ENCODE assay signal across 13 mouse cellular contexts in the genomic region with DNA sequence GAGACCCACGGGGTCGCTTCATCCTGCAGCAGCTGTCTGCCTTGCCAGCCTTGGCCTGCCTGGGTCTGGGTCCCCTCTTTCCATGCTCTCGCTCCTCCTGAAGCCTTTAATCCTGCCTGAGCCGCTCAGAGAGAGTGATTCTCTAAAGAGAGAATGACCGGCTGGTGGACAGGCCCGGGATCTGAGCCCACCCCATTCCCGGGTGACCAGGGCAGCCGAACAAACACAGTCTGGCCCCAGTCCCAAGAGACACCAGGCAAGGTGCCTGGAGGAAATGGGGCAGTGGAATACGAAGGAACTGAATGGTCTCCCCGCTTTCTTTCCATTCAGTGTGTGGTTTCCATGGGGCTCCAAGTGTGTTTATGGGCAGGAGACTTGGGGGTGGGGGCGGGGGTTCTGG. TPM values are rescaled to one million over a fixed set of nuclear protein-coding genes. Genes with fewer than 3 reads are reported as not detected.
DNase-seq lines count a peak whose midpoint lies in the region; ATAC-seq and TF ChIP-seq lines count a peak whose summit lies in the region.
"Had no signal": no experiment of that assay in that cellular context is flagged by ENCODE, and none has a peak within 500 bp of the region (broad histone marks: within the 10 kb centered on the region; RNA-seq: fewer than 3 reads in every experiment).

No protein-coding gene starts in this region.

- peaks cover 30% of the 10 kb centered on the region for H3K4me1 ChIP-seq in lung, embryonic 16.5 days (replicated peaks; ENCODE audit: control insufficient read depth, insufficient read depth, low read length)
- no peaks in the 10 kb centered on the region; the same call in none of the 2 replicates for H3K4me1 ChIP-seq in lung, adult 2 months (ENCODE audit: control insufficient read depth, insufficient read depth, low read length)
- peaks cover 33% of the 10 kb centered on the region for H3K4me1 ChIP-seq in forebrain, postnatal 0 days (ENCODE audit: insufficient read depth)

- no peak for TF ChIP-seq CTCF in lung, adult 2 months (IDR thresholded peaks at IDR 0.05; ENCODE audit: insufficient read depth, low read length)
- TF ChIP-seq CTCF in forebrain, postnatal 0 days (IDR thresholded peaks at IDR 0.05; ENCODE audit: low read depth) = no peak

- no peak for DNase-seq in lung, adult 2 months
- peak; percentile 74 for DNase-seq in forebrain, postnatal 0 days
- DNase-seq in lung, postnatal 10 days = peak; percentile 61
- peak; percentile 53 for DNase-seq in retina, postnatal 7 days (ENCODE audit: low read depth, low spot score)
- DNase-seq in adrenal gland, adult 18-20 months (ENCODE audit: low spot score in 2 of 2) = no peak
- DNase-seq in spleen, postnatal 36 days (ENCODE audit: low spot score in 2 of 2) = no peak
- DNase-seq: adrenal gland, adult 8-10 months; cerebellum, adult 9-11 months; heart, postnatal 4 days had no signal

- no peak overlapping the region for H3K4me2 ChIP-seq in lung, embryonic 16.5 days (ENCODE audit: low read depth, low read length)
- no peak overlapping the region for H3K4me2 ChIP-seq in forebrain, postnatal 0 days (ENCODE audit: low read depth)
- H3K4me2 ChIP-seq: limb, embryonic 15.5 days had no signal

- H3K27me3 ChIP-seq in lung, embryonic 16.5 days (ENCODE audit: control insufficient read depth, insufficient read depth, low read depth, low read length) = no peaks in the 10 kb centered on the region
- no peaks in the 10 kb centered on the region for H3K27me3 ChIP-seq in forebrain, postnatal 0 days (ENCODE audit: insufficient read depth, low read length)
- H3K27me3 ChIP-seq: limb, embryonic 15.5 days had no signal

- H3K27ac ChIP-seq in lung, embryonic 16.5 days (ENCODE audit: low read length) = peak overlapping the region; percentile 50; the same call in 1 of the 2 replicates
- H3K27ac ChIP-seq in forebrain, postnatal 0 days (ENCODE audit: low read depth, low read length) = peak overlapping the region; percentile 57; the same call in 1 of the 2 replicates
- H3K27ac ChIP-seq: limb, embryonic 15.5 days had no signal

- no peak overlapping the region for H3K9ac ChIP-seq in lung, embryonic 16.5 days (ENCODE audit: low read length)
- H3K9ac ChIP-seq in forebrain, postnatal 0 days = no peak overlapping the region
- H3K9ac ChIP-seq: limb, embryonic 15.5 days had no signal

- TF ChIP-seq POLR2A in lung, adult 2 months (IDR thresholded peaks at IDR 0.05; ENCODE audit: borderline replicate concordance, extremely low read depth, low read depth, low read length) = no peak

- H3K36me3 ChIP-seq in lung, embryonic 16.5 days (ENCODE audit: control insufficient read depth, insufficient read depth, low read length) = no peaks in the 10 kb centered on the region
- no peaks in the 10 kb centered on the region for H3K36me3 ChIP-seq in forebrain, postnatal 0 days (ENCODE audit: insufficient read depth)
- H3K36me3 ChIP-seq: limb, embryonic 15.5 days had no signal

- no peak overlapping the region for H3K4me3 ChIP-seq in lung, embryonic 16.5 days (ENCODE audit: low read length)
- no peak overlapping the region for H3K4me3 ChIP-seq in lung, adult 2 months (replicated peaks; ENCODE audit: extremely low read depth, low read depth, low read length)
- H3K4me3 ChIP-seq in forebrain, postnatal 0 days (ENCODE audit: low read depth, low read length) = no peak overlapping the region
- H3K4me3 ChIP-seq: limb, embryonic 15.5 days; myocyte had no signal

- no peak for ATAC-seq in lung, embryonic 16.5 days (ENCODE audit: low read depth)
- peak; percentile 57 for ATAC-seq in forebrain, postnatal 0 days
- no peak for ATAC-seq in inflammation-experienced regulatory T-cells, adult 6 months

- 24% methylated on average over 11 of the region's 11 CpGs for WGBS in lung, embryonic 16.5 days
- WGBS in lung, adult 2 months = 23% methylated on average over 11 of the region's 11 CpGs
- WGBS in forebrain, postnatal 0 days = 6% methylated on average over 11 of the region's 11 CpGs

- H3K9me3 ChIP-seq in lung, embryonic 16.5 days (ENCODE audit: control insufficient read depth, low read length) = peaks cover 4% of the 10 kb centered on the region
- no peaks in the 10 kb centered on the region for H3K9me3 ChIP-seq in forebrain, postnatal 0 days (ENCODE audit: low read length)
- H3K9me3 ChIP-seq: limb, embryonic 15.5 days had no signal

RNA-seq across cellular contexts. Expression of gene Sema5b, which starts 50.8 kb away (rescaled TPM):
- polyA plus RNA-seq in lung, embryonic 16.5 days (2015; fragmentation: Nextera tagmentation; extraction: Ambion mirVana) = 2.4 and 3.1 TPM in 2 replicates
- polyA plus RNA-seq in lung, adult 2 months (2012; rRNA removed) = 0.51 and 0.76 TPM in 2 replicates
- total RNA-seq in forebrain, postnatal 0 days (2014; rRNA removed) = 18.4 and 30.1 TPM in 2 replicates
- 6.3 and 12.8 TPM in 2 replicates for polyA plus RNA-seq in forebrain, postnatal 0 days (2015; fragmentation: Nextera tagmentation; extraction: Ambion mirVana)
- 1 to 10 TPM in 1 of 2 experiments, under 1 TPM in 1; 0.43 to 9.0 TPM for total RNA-seq in adrenal gland, adult 18-20 months (2021)
- polyA plus RNA-seq in inflammation-experienced regulatory T-cells, adult 6 months (2017; shearing (Covaris generic)) = not detected
- polyA plus RNA-seq: myocyte had no signal

Comparison
In these comparisons a context has a peak if more than half of its experiments do, and no peak if none do; other contexts are left out.
1. DNase-seq: peak in forebrain, postnatal 0 days (single experiment), lung, postnatal 10 days (single experiment) and retina, postnatal 7 days (single experiment); none in lung, adult 2 months (single experiment), adrenal gland, adult 18-20 months (0 of 2) and spleen, postnatal 36 days (0 of 2).